Mouse (Mus musculus): ENCODE measurements around the gene Aqp12.

DNA sequence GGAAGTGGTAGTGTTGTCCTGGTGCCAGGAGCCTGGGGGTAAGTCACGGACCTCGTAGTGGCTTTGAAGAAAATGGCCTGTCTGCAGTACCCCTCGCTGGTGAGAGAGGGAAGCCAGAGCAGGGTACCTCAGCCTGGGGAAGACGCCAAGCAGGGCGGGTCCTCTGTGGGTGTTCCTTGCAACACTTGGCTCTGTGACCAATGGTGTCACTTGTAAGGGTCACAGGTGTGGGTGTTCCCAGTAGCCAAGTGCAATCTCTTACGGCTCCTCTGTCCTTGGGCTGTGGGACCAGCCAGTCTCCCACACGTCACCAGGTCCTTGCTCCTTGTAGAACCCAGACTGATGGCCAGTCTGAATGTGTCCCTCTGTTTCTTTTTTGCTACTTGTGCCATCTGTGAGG, at the start of gene Aqp12:
- TF ChIP-seq CTCF (IDR thresholded peaks at IDR 0.05; ENCODE audit: borderline replicate concordance, control insufficient read depth, extremely low read depth, insufficient read depth, low read length, poor library complexity) (no peak), POLR2A (IDR thresholded peaks at IDR 0.05; ENCODE audit: control insufficient read depth, extremely low read depth, insufficient read depth, low read length, poor library complexity) (no peak)
